Mouse (Mus musculus) 416B (cell line): ENCODE data around the gene Pex19.

Experiments used
- DNase-seq: peaks from one replicate; pipeline ENCODE4 v3.0.0; 2011; ENCODE audit warnings: low read depth

Pex19 gene

DNA sequence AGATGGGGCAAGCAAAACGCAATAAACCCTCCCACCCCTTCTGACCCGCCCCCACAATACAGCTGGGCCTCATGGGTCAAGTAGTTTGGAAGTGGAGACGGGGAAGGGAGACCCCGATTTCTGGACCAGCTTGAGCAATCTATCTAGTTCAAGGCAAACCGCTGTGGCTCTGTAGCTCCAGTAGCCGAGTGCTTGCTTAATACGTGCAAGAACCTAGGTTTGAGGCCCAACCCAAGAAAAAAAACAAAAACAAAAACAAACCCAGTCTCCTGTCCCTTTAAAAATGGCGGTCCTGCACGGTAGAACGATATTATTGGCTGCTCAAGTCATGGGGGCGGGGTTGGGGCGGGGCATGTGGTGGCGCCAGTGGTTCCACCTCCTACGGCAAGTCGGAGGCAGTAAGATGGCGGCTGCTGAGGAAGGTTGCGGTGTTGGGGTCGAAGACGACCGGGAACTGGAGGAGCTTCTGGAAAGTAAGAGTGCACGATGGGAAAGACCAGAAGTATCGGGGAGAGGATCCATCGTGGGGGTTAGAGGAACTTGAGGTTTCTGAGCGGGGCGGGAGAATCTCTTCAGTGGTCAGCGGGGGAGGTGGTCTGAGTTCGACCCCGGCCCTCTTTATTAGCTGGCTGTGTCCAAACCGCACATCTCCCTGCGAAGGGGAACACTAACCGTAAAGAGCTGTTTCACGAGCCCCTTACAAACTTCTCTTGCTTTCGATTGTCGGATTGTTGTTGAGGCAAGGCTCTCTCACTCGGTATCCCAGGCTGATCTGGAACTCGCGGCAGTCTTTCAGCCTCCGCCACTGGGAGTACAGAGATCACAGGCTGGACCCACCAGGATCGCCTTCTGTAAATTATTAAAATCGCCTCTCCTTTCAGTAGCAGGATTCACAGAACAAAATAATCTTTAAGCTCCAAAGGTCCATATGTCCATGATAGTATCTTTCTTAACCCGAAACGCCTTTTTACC, at the start of gene Pex19:
Gene Pex19, plus strand, starts transcription at position 380 of the 972 bp plus-strand sequence.
- DNase-seq, result peak; percentile 96

DNA sequence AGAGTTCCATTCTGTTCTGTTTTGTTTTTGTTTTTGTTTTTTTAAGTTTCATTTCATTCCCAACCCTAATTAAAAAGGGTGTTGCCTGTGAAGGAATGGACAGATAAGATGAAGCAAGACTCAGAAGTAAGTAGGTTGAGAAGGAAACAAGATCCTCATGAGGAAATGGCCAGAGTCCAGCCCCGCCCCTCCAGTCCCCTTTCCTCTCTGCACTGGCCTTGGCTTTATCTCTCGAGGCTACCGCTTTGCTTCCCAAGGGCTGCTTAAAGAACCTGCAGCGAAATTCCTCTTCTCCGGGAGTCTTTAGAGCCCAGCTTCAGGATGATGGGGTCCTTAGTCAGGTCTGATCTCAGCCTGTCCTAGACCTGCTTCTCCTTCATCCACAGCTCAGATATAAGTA, 48.6 kb upstream of the Pex19 start:
- DNase-seq, result peak; percentile 58

DNA sequence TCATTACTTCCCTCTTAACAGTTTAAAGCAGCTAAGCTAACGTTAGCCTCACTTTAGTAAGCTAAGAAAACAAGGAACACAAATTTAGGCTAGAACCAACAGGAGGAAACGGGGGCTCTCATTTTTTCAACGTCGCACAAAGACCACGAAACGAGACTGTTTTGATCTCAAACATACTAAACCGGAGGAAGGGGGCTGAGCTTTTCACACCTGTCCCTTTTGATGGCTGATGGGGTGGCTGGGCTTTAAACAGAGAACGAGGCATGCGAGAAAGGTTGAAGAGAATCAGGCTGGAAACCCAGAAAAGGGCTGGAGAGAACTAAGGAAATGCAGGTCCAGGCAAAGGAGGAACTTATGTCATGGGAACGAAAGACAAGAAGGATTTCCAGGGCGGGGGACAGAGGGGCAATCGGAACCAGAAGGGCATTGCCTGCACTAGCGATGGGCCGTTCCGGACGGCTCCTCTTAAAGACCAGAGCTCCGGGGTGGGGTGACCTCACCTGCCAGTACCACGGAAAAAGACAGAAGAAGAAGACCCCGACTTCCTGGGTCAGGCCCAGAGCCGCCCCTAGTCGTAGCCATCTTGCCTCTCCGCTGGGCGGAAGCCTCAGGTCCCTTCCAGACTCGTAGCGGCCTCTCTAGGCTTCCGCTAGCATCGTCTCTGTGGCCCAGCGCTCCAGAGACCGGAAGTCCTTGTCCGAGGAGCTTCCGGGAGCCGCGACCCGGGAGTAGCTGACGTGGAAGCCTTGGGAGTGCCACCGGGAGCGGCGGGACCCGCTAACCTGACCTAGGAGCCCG, 44.3 kb upstream of the Pex19 start, which contains the start of the genes Copa and Ncstn:
Gene Copa, plus strand, starts transcription at position 429 of the 798 bp plus-strand sequence.
Gene Ncstn, minus strand, starts transcription at position 695 of the 798 bp plus-strand sequence.
- peak; percentile 96 for DNase-seq

DNA sequence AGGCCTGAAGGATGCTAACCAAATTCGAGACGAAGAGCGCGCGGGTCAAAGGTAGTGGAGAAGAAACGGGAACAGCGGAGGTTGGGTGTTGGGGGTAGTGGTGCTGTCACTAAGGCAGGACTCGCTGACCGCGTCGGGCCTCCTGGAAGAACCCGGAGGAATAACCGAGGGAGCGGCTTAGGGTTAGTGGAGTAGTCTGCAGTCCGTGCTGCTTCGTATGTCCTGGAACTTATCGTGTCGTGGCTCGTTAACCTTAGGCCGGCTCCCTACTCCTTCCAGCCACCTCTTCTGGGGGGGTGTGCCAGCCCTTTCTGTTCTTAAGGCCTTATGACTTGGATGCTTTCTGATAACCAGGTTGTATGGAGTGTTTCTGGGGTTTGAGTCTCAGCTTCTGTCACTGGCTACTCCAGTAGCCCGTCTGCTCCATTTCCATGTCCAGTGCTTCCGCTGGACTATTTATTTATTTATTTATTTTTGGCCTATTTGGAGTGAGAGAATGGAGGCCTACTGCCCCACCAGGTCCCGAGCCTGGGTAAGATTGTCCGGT, 43.6 kb upstream of the Pex19 start:
- DNase-seq, result no peak

DNA sequence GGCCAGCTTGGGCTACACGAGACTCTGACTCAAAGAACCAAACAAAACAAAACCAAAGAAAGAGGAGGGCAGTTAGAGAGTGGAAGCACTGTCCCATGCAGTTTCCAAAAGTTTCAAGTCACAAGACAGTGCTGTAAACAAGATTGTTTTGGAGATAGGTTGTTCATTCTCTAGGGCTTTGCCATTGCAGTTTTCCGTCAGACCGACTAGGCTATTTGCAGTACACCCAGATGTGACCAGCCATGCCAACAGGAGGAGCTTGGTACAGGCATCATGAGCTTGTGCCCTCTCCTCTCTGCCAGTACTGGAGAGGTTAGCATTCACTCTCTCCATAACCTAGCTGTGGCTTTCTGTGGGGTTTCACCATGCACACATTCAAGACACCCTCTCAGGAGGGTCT, 33.0 kb upstream of the Pex19 start:
- DNase-seq, result no peak

DNA sequence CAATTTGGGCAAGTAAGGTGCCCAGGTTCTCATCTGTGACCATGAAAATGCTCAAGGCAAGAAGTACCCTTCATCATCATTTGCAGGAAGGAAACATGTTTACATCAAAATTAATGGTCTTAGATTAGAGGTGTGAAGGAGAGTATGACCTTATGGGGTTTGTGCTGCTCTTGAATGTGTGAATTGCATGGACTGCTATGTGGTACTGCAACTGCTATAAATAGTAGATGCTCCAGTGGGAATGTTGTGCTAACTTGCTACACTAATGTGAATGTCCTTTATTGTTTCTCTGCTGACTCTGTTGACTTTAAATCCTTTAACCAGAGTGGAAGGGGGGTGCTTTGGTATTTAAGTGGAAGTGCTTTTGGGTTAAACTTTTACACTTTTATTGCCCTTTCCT, 32.3 kb upstream of the Pex19 start:
- no peak for DNase-seq

DNA sequence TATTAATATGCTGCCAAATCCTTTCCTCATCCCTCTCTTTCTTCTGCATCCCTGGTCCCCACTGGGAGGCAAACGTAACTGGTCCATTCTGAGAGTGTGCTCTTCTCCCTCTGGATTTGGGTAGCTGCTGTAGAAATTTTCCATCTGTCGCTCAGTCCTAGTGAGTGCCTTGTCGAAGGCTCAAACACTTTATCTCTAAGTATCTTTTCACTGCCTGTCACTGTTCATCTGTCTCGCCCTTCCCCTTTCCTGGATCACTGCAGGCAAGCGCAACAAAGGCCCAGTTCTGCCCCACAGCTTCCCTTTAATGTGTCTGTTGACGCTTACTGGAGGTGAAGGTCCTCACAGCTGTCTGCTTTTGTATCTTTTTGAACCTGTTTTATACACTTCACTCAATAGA, 31.4 kb upstream of the Pex19 start:
- DNase-seq, result no peak

DNA sequence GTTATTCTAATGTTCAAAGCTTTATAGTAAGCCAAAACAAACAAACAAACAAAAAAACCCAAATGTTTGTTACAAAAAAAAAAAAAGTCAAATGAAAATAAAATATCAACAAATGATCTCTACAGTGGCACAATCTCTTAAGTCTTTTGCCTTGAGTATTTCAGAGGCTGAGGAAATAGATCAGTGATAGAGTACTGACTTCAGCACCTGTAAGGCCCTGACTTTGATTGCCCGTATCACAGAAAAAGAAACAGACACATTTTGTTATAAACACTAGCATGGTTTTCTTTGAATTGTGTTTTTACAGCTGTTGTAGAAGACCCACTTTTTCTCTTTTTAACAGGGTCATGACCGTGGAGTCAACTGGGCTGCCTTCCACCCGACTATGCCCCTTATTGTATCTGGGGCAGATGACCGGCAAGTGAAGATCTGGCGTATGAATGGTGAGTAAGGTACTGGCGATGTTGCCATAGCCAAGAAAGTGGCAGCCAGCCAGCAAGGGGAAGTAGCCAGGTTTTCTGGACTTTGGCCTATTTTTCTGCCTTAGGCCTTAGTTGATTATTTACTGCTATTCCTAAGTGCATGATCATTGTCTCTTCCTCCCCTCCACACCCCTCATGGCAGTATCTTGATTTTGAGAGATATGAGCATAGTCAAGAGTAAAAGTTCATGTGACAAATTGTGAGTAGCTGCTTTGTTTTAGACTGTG, 27.1 kb upstream of the Pex19 start:
- no peak for DNase-seq

DNA sequence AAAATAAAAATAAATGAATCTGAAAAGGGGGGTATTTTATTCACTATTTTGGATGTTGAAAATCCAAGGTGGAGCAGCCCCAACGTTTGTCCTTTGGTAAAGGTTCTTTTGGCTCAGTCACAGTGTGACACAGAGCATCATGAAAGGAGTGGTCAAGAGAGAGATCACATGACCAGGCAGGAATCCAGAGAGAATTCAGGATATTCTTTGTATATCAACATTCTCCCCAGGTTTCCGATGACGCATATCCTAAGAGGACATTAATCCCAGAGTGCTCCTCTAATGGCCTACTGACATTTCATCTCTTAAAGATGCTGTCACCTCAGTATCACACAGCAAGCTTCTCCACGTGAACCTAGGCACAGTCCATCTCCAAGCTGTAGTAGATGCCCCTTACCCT, 22.9 kb upstream of the Pex19 start:
- no peak for DNase-seq

DNA sequence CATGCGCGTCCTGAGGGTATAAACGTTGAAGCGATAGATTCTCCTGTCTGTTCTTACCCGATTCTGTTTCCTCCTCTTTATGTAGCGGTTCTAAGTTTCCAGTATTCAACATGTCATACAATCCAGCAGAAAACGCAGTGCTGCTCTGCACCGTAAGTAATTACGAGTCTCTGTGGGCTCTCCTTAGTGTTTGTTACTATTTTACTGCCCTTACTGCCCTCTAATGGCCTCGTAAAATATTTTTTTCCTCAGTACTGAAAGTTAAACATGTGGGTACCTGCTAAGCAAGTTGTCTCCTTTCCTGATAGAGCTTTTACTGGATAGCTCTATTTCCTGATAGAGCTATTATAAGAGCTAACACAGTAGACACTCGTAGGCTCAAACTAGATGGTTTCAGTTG, 21.5 kb upstream of the Pex19 start:
- no peak for DNase-seq

DNA sequence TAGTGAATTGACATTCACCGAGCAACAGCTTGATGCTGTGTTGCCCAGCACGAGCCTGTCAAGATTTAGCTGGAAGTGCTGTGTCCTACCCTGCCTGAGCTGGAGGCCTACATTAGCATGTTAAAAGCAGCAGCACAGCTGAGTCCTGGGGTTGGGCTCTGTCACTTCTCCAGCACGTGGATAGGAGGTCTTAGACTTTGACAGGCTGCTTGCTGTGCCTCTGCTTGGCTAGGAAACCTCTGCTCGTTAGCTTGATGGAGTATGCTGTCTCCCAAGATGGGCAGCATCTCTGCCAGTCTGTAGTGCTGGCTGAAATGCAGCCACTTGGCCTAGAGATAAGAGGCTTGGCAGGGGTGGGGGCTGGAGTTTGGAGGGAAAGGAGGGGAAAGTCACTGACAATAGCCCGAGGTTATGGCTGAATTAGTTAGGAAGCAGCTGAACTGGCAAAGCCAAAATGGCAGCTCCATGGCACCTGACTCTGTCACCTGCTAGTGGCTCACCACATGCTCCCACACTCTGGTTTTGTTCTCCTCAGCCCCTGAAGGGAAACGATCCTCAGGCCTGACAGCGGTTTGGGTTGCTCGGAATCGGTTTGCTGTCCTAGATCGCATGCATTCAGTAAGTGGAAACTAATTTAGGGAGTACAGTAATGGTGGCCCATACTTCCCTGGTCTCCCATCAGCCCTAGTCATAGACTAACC, 18.6 kb upstream of the Pex19 start:
- no peak for DNase-seq

DNA sequence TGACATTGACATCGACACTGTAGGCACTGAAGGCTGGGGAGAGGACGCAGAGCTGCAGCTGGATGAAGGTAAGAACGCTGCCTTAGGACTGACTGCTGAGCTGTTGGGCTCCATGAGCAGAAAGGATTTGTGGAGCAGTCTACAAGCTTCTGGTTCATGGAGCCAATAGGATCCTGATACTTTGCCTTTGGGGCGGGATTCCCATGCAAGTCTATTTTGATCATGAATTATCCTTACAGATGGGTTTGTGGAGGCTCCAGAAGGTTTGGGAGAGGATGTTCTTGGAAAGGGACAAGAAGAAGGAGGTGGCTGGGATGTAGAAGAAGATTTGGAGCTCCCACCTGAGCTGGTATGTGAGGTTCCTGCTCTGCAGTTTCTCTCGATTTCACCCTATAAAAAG, 9.6 kb upstream of the Pex19 start:
- DNase-seq, result no peak

DNA sequence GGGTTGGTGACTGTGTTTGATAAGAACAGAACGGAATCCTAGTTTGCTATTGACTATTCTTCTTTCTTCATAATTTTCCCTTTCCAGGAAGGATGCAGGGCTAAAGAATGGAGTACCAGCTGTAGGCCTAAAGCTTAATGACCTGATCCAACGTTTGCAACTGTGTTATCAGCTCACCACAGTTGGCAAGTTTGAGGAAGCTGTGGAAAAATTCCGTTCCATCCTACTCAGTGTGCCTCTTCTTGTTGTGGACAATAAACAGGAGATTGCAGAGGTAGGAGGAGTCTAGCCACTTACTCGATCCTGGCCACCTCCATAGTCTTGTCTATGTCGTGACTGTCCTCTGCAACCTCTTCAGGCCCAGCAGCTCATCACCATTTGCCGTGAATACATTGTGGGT, 7.5 kb upstream of the Pex19 start:
- DNase-seq, result no peak

DNA sequence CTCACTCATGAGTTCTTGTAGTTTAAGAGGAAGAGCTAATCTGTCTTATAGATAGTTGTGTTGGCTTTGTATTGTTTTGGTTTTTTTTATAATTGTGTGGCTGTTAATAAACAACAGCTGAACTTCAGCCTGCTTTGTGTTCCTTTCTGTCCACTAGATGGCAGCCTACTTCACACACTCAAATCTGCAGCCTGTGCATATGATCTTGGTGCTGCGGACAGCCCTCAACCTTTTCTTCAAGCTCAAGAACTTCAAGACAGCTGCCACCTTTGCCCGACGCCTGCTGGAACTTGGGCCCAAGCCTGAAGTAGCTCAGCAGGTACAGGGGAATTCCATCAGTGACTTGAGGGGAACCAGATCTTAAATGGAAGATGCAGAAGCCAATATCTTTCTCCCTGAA, 6.8 kb upstream of the Pex19 start:
- peak; percentile 80 for DNase-seq

DNA sequence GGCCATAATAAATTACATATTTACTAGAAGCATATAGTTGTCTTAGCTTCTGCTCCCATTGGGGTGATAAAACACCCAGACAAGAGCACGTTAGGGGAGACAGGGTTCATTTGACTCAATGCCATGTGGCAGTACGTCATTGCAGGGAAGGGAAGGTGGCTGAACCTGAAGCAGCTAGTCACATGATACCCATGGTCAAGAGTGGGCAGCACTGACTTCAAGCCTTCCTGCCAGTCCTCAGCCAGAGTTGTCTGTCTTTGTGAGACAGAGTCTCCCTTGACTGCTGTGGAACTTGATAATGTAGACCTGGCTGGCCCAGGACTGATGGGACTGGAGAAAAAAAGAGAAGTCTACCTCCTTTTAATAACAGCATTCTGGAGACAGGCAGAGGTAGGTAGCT, 3.9 kb upstream of the Pex19 start:
- no peak for DNase-seq

DNA sequence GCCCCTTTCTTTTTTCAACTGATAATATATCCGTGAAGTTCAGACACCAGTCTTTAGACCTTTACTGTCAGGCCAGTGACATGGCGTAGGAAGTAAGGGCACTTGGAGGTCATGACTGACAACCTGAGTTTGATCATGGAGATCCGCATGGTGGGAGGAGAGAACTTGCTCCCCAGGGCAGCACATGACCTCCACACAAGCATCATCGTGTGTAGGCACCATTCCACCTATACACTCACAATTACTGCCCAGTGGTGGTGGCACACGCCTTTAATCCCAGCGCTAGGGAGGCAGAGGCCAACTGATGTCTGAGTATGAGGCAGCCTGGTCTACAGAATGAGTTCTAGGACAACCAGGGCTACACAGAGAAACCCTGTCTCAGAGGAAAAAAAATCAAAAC, 2.0 kb upstream of the Pex19 start:
- no peak for DNase-seq

DNA sequence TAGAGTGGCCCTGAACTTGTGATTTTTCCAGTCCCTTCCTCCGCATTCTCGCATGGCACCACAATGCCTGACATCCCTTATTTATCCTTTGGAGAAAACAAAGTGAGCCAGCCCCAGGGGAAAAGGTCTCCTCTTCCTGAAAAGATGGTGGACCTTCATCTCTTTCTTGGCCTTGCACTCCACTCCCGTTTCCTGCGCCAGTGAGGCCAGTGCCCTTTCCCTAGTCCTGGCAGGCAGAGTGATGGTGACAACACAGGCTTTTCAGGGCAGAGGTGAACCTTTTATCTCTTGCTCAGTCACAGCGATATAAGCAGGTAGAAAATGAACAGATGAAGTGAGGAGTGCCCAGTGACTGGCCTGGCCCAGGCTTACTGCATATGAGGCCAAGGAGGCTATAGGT, 932 bp downstream of the Pex19 start:
- no peak for DNase-seq

DNA sequence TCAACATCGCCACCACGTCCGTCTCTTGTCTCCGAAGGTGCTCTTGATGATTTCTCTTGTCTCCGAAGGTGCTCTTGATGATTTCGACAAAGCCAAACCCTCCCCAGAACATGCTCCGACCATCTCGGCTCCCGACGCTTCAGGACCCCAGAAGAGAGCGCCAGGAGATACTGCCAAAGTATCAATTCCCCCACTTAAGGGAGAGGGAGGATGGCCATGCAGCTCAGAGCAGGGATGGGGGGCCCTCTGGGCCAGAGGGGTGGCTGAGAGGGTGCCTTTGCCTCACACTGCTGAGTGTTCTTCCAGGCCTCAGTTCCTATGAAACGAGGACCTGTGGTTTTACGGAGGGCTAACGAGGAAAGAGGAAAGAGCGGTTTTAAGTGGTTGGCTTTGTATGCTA, 2.0 kb downstream of the Pex19 start:
- DNase-seq, result no peak

DNA sequence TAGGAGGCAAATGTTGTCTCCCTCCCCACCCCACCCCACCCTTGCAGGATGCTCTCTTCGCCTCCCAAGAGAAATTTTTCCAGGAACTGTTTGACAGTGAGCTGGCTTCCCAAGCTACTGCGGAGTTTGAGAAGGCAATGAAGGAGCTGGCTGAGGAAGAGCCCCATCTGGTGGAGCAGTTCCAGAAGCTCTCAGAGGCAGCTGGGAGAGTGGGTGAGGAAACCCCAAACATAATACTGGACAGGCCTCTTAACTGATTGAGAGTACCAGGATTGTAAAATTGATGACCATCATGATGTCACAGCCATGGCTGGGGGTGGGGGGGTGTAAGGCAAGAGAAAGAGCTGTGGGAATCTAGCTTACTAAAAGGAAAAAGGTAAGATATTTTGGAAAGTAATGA, 2.6 kb downstream of the Pex19 start:
- DNase-seq, result peak; percentile 28

DNA sequence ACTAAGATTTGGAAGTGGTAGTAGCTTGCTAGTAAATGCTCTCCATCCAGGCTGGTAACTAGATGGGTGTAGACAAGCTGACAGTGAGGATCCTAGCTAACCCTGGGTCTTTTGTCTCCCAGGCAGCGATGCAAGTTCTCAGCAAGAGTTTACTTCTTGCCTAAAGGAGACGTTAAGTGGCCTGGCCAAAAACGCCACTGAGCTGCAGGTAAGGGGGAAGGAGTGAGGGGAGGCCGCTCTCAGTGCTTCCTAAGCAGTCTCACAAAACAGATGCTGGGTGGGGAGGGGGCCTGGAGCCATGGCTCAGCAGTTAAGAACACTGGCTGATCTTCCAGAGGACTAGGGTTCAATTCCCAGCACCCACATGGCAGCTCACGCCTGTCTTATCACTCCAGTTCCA, 3.2 kb downstream of the Pex19 start:
- no peak for DNase-seq

DNA sequence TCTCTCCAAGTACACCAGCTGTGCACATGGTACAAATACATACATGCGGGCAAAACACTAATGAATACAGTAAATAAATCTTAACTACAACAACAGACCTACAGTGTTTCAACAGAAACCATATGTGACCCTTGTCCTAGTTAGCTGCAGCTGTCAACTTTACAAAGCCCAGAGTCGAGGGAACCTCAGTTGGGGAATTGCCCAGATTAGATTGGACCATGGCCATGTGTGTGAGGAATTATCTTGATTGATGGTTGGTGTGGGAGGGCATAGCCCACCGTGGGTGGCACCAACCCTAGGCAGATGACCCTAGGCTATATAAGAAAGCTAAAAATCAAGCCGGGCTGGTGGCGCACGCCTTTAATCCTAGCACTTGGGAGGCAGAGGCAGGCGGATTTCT, 5.8 kb downstream of the Pex19 start:
- no peak for DNase-seq
